Mouse (Mus musculus): Measurements from ENCODE around the gene Vmp1. TPM values are rescaled to one million over a fixed set of nuclear protein-coding genes. Genes with fewer than 3 reads are reported as not detected.

Gene Vmp1
- polyA plus RNA-seq, 1 experiment from 2014 or later = 99.0 TPM

DNA sequence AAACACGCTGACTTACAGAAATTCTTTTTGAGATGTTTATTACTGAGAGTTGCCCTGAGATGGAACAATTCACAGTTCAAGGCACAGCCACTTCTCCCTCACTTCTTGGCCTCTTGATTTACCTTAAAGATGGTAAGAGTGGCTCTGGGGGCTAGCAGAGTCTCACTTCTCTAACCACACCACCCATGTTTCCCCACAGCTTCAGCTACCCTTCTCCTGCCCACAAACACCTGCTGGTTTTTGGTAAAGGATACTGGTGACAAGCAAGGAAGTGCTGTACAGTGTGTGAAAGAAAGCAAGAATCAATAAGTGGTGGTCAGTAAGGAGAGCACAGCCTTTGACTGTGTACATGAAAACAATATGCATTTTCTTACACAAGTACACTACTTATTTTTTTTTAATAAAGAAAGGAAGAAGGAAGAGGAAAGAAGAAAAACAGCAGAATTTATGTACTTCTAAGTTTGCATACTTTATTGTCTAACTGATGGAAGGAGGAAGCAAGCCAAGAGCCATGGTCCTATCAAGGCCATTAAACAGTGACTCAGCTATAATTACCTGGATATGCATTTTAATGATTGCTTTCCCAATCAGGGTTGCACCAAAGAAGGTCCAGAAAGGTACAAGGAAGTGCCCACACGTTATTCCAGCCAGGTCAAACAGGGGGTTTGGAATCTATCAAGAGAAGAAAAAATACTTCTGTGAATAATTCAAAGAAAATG, 76.9 kb downstream of the Vmp1 start:
- no peaks in the 10 kb centered on the region for H3K9me3 ChIP-seq
- H3K27me3 ChIP-seq = no peaks in the 10 kb centered on the region
- 93% methylated on average over 2 of the region's 2 CpGs for WGBS

DNA sequence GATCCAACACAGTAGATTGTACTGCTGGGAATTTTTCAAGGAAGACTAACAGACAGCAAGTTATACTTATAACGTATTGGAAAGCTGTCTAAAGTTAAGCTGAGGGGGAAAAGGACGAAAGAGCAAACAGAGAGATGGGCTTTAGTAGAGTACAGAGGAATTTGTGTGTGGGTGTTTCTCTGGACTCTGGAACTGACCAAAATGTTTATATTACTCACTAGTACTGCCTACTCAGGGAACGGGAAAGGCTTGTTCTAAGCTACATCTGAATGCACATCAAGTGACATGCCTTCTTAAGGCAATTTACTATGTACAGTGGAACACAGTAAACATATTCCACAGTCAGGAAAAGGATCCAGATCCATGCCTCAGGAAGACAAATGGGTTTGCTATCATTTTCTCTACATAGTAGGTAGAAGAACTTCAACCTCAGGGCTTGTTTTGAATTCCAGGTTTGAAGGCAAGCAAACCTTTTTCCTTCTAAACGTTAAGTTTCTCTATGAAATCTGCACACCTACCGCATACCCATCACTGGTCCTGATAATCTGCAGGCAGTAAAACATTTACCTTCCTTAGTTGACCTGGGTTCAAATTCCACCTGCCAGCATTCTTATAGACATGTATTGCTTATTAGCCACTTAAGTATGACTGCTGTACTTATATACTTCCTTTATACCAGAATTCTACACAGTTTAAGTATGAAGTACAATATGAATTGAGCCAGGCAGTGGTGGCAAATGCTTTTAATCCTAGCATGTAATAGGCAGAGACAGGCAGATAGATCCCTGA, 78.7 kb downstream of the Vmp1 start:
- Histone ChIP-seq H3K4me3 (no peak overlapping the region), H3K36me3 (peaks cover 9% of the 10 kb centered on the region), H3K4me1 (no peaks in the 10 kb centered on the region), H3K9me3 (no peaks in the 10 kb centered on the region), H3K9ac (replicated peaks) (no peak overlapping the region), H3K4me2 (replicated peaks) (no peak overlapping the region), H3K27ac (replicated peaks) (no peak overlapping the region), H3K27me3 (no peaks in the 10 kb centered on the region)
- 98% methylated on average over 5 of the region's 5 CpGs for WGBS
- no peak for ATAC-seq (replicated peaks)

More for the DNA sequence above, 76.9 kb downstream of the Vmp1 start:
- no peak overlapping the region for H3K4me3 ChIP-seq
- no peak overlapping the region for H3K27ac ChIP-seq (replicated peaks)
- no peak for ATAC-seq (replicated peaks)
- peaks cover 9% of the 10 kb centered on the region for H3K36me3 ChIP-seq
- H3K4me2 ChIP-seq (replicated peaks) = no peak overlapping the region
- H3K9ac ChIP-seq (replicated peaks) = no peak overlapping the region
- H3K4me1 ChIP-seq = no peaks in the 10 kb centered on the region

DNA sequence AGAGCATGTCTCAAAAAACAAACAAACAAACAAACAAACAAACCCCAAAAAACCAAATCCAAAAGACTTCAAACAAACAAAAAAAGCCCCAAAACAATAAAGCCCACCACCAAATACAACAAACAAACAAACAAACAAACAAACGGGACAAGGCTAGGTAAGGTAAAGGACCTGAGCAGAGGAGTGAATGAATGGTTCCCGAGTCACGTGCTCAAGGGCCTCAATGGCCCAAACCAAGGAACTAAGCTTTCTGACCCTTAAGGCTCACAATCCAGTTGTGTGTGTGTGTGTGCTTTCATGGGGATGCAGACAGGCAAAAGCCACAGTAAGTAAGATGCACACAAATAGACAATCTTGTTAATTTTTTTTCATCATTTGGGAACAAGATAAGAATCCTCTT, 79.3 kb downstream of the Vmp1 start:
- Histone ChIP-seq H3K27ac (replicated peaks) (no peak overlapping the region), H3K9ac (replicated peaks) (no peak overlapping the region), H3K4me3 (no peak overlapping the region), H3K9me3 (no peaks in the 10 kb centered on the region), H3K4me2 (replicated peaks) (no peak overlapping the region), H3K27me3 (no peaks in the 10 kb centered on the region), H3K4me1 (no peaks in the 10 kb centered on the region), H3K36me3 (peaks cover 9% of the 10 kb centered on the region)
- 95% methylated on average over 3 of the region's 3 CpGs for WGBS
- ATAC-seq (replicated peaks) = no peak

DNA sequence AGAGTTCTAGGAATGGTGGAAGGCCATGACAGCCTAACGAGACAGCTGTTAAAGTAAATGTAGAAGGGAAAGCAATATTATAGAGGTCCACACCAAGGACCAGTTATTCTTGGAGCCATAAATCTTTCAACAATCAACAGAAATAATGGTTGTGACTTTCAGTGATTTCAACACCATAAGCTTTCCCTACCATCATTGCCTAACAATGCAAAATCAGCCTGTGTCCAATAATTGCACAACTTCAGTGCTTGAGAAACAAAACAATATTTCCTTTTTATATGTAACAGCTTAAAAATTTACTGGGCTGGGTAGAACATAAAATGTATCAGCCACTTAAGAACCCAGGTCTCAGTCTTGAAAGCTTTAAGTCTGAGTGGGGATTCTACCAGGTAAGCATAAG, 79.9 kb downstream of the Vmp1 start:
- Histone ChIP-seq H3K27me3 (no peaks in the 10 kb centered on the region), H3K9ac (replicated peaks) (no peak overlapping the region), H3K4me1 (no peaks in the 10 kb centered on the region), H3K36me3 (peaks cover 9% of the 10 kb centered on the region), H3K9me3 (no peaks in the 10 kb centered on the region), H3K27ac (replicated peaks) (no peak overlapping the region), H3K4me3 (no peak overlapping the region), H3K4me2 (replicated peaks) (no peak overlapping the region)
- no peak for ATAC-seq (replicated peaks)
- WGBS = 93% methylated on average over 1 of the region's 1 CpGs

DNA sequence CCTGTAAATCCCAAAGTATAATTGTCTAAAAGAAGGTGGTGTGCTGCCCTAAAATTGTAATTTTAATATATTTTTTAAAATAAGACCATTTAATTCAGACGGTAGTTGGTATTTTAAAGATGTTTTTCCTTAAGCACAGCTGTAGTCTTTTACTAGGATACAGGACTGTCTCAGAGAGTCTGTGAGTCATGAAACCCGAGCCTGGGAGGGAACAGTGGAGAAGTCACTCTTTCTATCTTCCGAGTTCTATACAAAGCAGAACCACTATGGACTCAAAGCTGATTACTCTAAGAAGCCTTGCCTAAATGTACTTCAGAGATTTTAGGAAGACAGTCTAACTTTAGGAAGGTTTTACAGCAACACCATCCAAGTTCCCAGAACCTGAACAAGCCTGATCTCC, 81.5 kb downstream of the Vmp1 start:
- Histone ChIP-seq H3K36me3 (peaks cover 9% of the 10 kb centered on the region), H3K4me1 (no peaks in the 10 kb centered on the region), H3K27me3 (no peaks in the 10 kb centered on the region), H3K4me3 (no peak overlapping the region), H3K27ac (replicated peaks) (no peak overlapping the region), H3K9me3 (no peaks in the 10 kb centered on the region), H3K9ac (replicated peaks) (no peak overlapping the region), H3K4me2 (replicated peaks) (no peak overlapping the region)
- ATAC-seq (replicated peaks) = no peak
- WGBS = 73% methylated on average over 3 of the region's 3 CpGs

DNA sequence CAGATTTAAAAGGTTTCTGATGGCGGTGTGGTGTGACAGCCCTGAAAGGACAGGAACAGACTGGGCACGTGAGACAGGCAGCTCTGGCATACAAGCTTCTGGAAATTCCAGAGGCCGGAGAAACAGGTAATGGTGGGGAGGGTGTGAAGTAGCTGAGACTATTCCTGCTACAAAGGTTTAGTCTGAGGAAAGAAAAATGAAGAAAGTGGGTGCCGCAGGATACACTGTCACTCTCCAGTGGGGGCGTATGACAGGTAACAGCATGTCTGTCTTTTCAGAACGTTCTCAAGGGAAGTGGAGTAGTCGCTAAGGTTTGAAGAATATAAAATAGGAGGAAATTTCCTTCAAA, 83.5 kb downstream of the Vmp1 start:
- Histone ChIP-seq H3K9ac (replicated peaks) (no peak overlapping the region), H3K4me1 (no peaks in the 10 kb centered on the region), H3K27me3 (no peaks in the 10 kb centered on the region), H3K36me3 (no peaks in the 10 kb centered on the region), H3K27ac (replicated peaks) (no peak overlapping the region), H3K4me2 (replicated peaks) (no peak overlapping the region), H3K4me3 (no peak overlapping the region), H3K9me3 (no peaks in the 10 kb centered on the region)
- WGBS = 95% methylated on average over 7 of the region's 7 CpGs
- ATAC-seq (replicated peaks) = no peak

DNA sequence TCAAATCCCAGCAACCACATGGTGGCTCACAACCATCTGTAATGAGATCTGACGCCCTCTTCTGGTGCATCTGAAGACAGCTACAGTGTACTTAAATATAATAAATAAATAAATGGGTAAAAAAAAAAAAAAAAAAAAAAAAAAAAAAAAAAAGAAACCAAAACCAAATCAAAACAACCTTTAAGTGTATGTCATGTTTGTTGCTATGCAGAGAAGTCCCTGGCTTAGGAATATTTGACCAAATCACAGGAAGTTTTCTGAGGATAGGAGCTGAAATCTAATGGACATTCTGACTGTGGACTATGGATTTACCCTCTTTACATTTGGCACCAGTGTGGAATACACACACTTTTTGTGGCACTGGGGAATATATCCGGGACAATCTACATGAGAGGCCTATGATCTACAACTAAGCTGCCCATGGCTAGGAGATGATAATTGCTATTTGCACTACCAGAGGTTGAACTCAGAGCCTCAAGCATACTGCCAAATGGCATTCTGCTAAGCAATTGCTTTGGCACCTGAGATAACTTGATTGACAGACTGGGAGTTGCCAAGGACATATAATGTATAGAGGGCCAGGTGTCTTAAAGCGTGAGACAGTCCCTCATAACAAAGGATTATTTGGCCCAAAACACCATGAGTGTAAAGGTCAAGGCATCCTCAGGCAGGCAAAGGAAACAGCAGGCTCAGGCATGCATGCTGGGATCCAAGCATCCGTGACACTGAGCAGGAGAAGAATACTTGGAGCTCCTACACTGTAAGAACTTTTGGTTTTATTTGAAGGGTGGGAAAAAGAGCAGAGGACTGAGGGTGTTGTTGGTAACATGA, 84.0 kb downstream of the Vmp1 start:
- no peaks in the 10 kb centered on the region for H3K27me3 ChIP-seq
- no peak overlapping the region for H3K4me3 ChIP-seq
- ATAC-seq (replicated peaks) = no peak
- no peak overlapping the region for H3K27ac ChIP-seq (replicated peaks)
- H3K9me3 ChIP-seq = no peaks in the 10 kb centered on the region
- 76% methylated on average over 4 of the region's 4 CpGs for WGBS
- H3K36me3 ChIP-seq = no peaks in the 10 kb centered on the region
- H3K4me2 ChIP-seq (replicated peaks) = no peak overlapping the region
- H3K9ac ChIP-seq (replicated peaks) = no peak overlapping the region
- H3K4me1 ChIP-seq = no peaks in the 10 kb centered on the region

DNA sequence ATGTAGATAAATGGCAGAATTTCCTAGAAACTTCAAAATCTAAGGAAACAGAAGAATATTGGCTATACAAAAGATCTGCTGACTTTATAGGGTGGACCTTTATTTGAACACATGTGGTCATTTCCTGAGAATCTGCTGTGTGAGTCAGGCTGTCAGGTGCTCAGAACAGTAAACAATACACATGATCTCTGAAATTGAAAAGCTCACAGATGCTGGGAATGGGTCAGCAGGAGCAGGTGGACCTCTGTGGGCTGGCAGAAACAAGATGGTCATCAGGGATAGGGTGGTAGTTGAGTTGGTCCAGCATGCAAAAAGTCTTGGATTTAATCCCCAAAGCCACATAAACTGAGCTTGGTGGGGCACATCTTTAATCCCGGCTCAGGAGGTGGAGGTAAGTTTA, 85.1 kb downstream of the Vmp1 start:
- Histone ChIP-seq H3K4me1 (no peaks in the 10 kb centered on the region), H3K27me3 (no peaks in the 10 kb centered on the region), H3K9ac (replicated peaks) (no peak overlapping the region), H3K9me3 (no peaks in the 10 kb centered on the region), H3K4me2 (replicated peaks) (no peak overlapping the region), H3K4me3 (no peak overlapping the region), H3K27ac (replicated peaks) (no peak overlapping the region), H3K36me3 (no peaks in the 10 kb centered on the region)
- no peak for ATAC-seq (replicated peaks)
- WGBS = 93% methylated on average over 1 of the region's 1 CpGs

DNA sequence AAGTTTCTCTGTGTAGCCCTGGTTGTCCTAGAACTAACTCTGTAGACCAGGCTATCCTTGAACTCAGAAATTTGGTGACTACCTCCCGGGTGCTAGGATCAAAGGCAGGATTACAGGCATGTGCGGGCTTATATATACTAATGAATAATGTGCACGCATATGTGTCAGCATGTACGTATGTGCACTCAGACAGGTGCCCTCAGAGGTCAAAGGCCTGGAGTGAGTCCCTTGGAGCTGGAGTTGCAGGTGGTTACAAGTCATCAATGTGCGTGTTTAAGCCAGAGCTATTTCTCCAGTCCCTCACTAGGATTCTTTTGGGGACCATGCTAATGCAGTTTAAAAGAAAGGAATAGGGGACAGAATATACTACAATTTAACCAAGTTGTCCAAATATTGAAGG, 85.5 kb downstream of the Vmp1 start:
- no peak overlapping the region for H3K9ac ChIP-seq (replicated peaks)
- ATAC-seq (replicated peaks) = no peak
- WGBS = 94% methylated on average over 5 of the region's 5 CpGs
- H3K4me1 ChIP-seq = no peaks in the 10 kb centered on the region
- H3K36me3 ChIP-seq = no peaks in the 10 kb centered on the region
- no peak overlapping the region for H3K27ac ChIP-seq (replicated peaks)
- no peaks in the 10 kb centered on the region for H3K27me3 ChIP-seq
- no peaks in the 10 kb centered on the region for H3K9me3 ChIP-seq
- no peak overlapping the region for H3K4me3 ChIP-seq
- no peak overlapping the region for H3K4me2 ChIP-seq (replicated peaks)

DNA sequence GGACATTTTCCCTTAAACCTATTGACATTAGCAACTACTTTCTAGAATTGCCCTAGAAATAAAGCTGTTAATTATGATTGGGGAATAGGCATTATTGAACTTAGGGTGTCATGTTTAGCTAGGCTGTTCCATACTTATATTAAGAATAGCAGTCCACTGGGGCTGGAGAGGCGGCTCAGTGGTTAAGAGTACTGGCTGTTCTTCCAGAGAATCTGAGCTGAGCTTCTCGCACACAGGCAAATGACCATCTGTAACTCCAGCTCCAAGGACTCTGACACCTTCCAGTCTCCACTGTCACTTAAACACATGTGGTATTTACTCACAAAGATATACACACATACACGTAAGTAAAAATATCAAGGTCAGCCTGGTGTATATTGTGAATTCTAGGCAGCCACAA, 86.7 kb downstream of the Vmp1 start:
- Histone ChIP-seq H3K9me3 (no peaks in the 10 kb centered on the region), H3K4me1 (no peaks in the 10 kb centered on the region), H3K27me3 (no peaks in the 10 kb centered on the region), H3K27ac (replicated peaks) (no peak overlapping the region), H3K9ac (replicated peaks) (no peak overlapping the region), H3K4me2 (replicated peaks) (no peak overlapping the region), H3K4me3 (no peak overlapping the region), H3K36me3 (no peaks in the 10 kb centered on the region)
- ATAC-seq (replicated peaks) = no peak
- WGBS = 94% methylated on average over 3 of the region's 3 CpGs

DNA sequence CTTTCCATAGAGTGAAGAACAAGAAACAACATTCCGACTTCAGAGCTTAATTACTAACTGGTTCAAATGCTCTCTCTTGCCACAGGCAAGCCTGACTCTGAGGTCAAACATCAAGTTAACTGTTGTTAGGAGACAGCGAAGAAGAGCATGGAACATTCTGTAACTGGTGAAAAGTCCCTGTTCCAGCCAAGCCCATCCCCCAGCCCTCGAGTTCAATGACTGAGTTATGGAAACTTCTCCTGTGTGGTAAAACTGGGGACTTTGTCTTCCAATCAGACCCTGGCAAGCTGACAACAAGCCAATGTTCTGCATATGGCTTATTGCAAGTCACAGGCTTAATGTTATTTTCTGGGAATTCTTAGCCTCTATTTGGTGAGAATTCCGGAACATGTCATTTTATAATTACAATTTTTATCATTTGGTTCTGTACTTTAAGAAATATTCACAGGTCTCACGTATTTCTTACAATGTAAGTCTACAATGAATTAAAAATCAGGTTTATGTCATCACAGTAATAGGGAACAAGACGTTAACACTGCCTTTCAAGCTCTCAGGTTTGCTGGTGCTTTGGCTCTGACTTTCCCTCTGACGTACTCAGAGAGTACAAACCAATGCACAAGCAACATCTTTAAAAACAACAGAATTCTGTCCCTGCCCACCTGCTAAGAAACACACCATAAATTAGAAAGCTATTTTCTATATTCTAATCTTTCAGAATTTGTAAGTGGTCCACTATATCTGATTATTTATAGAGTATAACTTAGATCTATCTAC, 87.3 kb downstream of the Vmp1 start:
- Histone ChIP-seq H3K9ac (replicated peaks) (no peak overlapping the region), H3K9me3 (no peaks in the 10 kb centered on the region), H3K4me1 (no peaks in the 10 kb centered on the region), H3K27ac (replicated peaks) (no peak overlapping the region), H3K4me3 (no peak overlapping the region), H3K36me3 (no peaks in the 10 kb centered on the region), H3K27me3 (no peaks in the 10 kb centered on the region), H3K4me2 (replicated peaks) (no peak overlapping the region)
- no peak for ATAC-seq (replicated peaks)
- WGBS = 86% methylated on average over 7 of the region's 7 CpGs

DNA sequence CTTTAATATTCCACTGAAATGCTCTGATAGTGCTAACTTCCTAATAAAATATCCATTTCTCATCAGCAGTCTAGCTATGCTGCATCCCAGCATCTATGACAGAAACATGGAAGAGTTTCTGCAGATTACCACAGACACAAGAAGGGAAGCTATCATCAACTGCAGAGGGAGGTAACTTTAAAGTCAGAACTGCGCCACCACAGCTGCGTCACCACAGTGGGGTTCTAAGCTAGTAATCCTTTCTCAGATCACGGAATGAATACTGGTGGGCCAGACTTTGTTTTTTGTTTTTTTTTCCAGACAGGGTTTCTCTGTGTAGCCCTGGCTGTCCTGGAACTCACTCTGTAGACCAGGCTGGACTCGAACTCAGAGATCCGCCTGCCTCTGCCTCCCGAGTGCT, 88.3 kb downstream of the Vmp1 start:
- 95% methylated on average over 6 of the region's 6 CpGs for WGBS
- ATAC-seq (replicated peaks) = no peak
- H3K27ac ChIP-seq (replicated peaks) = no peak overlapping the region
- H3K4me3 ChIP-seq = no peak overlapping the region
- H3K4me1 ChIP-seq = no peaks in the 10 kb centered on the region
- no peak overlapping the region for H3K9ac ChIP-seq (replicated peaks)
- no peaks in the 10 kb centered on the region for H3K9me3 ChIP-seq
- H3K4me2 ChIP-seq (replicated peaks) = no peak overlapping the region
- H3K27me3 ChIP-seq = no peaks in the 10 kb centered on the region
- no peaks in the 10 kb centered on the region for H3K36me3 ChIP-seq

Data from forebrain, embryonic 15.5 days (tissue).